Comparison of ENCODE assay signal across 28 mouse cellular contexts in genomic region chr15:93673976-93674375, GRCm38 (mm10).
"Had no signal": no experiment of that assay in that cellular context is flagged by ENCODE, and none has a peak within 500 bp of the region (broad histone marks: within the 10 kb centered on the region; RNA-seq: fewer than 3 reads in every experiment).

No protein-coding gene starts in this region.

- H3K36me3 ChIP-seq: limb, embryonic 12.5 days; limb, embryonic 13.5 days; limb, embryonic 15.5 days; liver, embryonic 12.5 days; liver, embryonic 13.5 days; liver, embryonic 15.5 days; lung, embryonic 15.5 days; midbrain, embryonic 10.5 days; midbrain, embryonic 12.5 days; midbrain, embryonic 13.5 days; neural tube, embryonic 12.5 days; neural tube, embryonic 13.5 days had no signal

- H3K4me1 ChIP-seq: liver, embryonic 15.5 days; midbrain, embryonic 10.5 days; midbrain, embryonic 12.5 days; midbrain, embryonic 13.5 days; neural tube, embryonic 12.5 days; neural tube, embryonic 13.5 days had no signal

- H3K27ac ChIP-seq: left cerebral cortex, adult 2 months; limb, embryonic 12.5 days; limb, embryonic 15.5 days; liver, embryonic 12.5 days; liver, embryonic 13.5 days; liver, embryonic 14.5 days; liver, embryonic 15.5 days; lung, embryonic 15.5 days; macrophage; midbrain, embryonic 10.5 days; midbrain, embryonic 12.5 days; midbrain, embryonic 13.5 days; neural tube, embryonic 12.5 days; neural tube, embryonic 13.5 days had no signal

- H3K4me3 ChIP-seq: left cerebral cortex, adult 2 months; limb, embryonic 12.5 days; limb, embryonic 13.5 days; limb, embryonic 15.5 days; liver, embryonic 12.5 days; liver, embryonic 13.5 days; liver, embryonic 15.5 days; lung, embryonic 15.5 days; megakaryocyte, embryonic 14.5 days; midbrain, embryonic 10.5 days; midbrain, embryonic 12.5 days; midbrain, embryonic 13.5 days; myocyte; neural tube, embryonic 12.5 days; neural tube, embryonic 13.5 days had no signal

- H3K9ac ChIP-seq: limb, embryonic 12.5 days; limb, embryonic 13.5 days; limb, embryonic 15.5 days; liver, embryonic 12.5 days; liver, embryonic 13.5 days; liver, embryonic 14.5 days; liver, embryonic 15.5 days; liver, postnatal 0 days; lung, embryonic 15.5 days; midbrain, embryonic 12.5 days; midbrain, embryonic 13.5 days; neural tube, embryonic 12.5 days; neural tube, embryonic 13.5 days had no signal

- H3K4me2 ChIP-seq: limb, embryonic 12.5 days; limb, embryonic 13.5 days; limb, embryonic 15.5 days; liver, embryonic 11.5 days; liver, embryonic 12.5 days; liver, embryonic 13.5 days; liver, embryonic 15.5 days; lung, embryonic 15.5 days; midbrain, embryonic 12.5 days; midbrain, embryonic 13.5 days; neural tube, embryonic 12.5 days; neural tube, embryonic 13.5 days had no signal

- H3K27me3 ChIP-seq: limb, embryonic 12.5 days; limb, embryonic 13.5 days; limb, embryonic 15.5 days; liver, embryonic 12.5 days; liver, embryonic 13.5 days; liver, embryonic 15.5 days; lung, embryonic 15.5 days; midbrain, embryonic 12.5 days; midbrain, embryonic 13.5 days; neural tube, embryonic 12.5 days; neural tube, embryonic 13.5 days had no signal

- DNase-seq: left cerebral cortex, postnatal 4 days; liver; liver, embryonic 13.5 days; liver, postnatal 0 days; lung, adult 18-20 months; lung, adult 2 months; lung, postnatal 10 days; lung, postnatal 14 days; lung, postnatal 36 days; lung, postnatal 4 days; midbrain, embryonic 14.5 days had no signal

- ATAC-seq: liver, embryonic 12.5 days; liver, postnatal 0 days; midbrain, embryonic 13.5 days had no signal

- H3K9me3 ChIP-seq: limb, embryonic 12.5 days; limb, embryonic 13.5 days; limb, embryonic 15.5 days; liver, embryonic 12.5 days; liver, embryonic 13.5 days; liver, embryonic 15.5 days; lung, embryonic 15.5 days; midbrain, embryonic 10.5 days; midbrain, embryonic 12.5 days; midbrain, embryonic 13.5 days; neural tube, embryonic 12.5 days; neural tube, embryonic 13.5 days had no signal
